Mouse (Mus musculus) limb, embryonic 14.5 days (tissue): Measurements from ENCODE around the gene C1qb. TPM values are rescaled to one million over a fixed set of nuclear protein-coding genes. Genes with fewer than 3 reads are reported as not detected.

Experiments used
- ATAC-seq: fragments of 200-750 bp; cut with Nextera tagmentation; 2 replicates; pipeline ENCODE4 v1.8.0; 2017; ENCODE audit warnings: low read depth, moderate number of reproducible peaks, moderate TSS enrichment; ENCODE audit not compliant: low FRiP score
- DNase-seq: peaks from one replicate; pipeline ENCODE4 v3.0.0-alpha.2; 2015; ENCODE audit warnings: low spot score
- H3K27ac ChIP-seq: fragments of 300-500 bp; sonication (generic); replicated peaks from 2 replicates; pipeline ENCODE4 v1.5.1; 2014; ENCODE audit warnings: low read depth, mild to moderate bottlenecking, low read length, moderate library complexity, mixed read lengths
- H3K27me3 ChIP-seq: fragments of 300-500 bp; sonication (generic); 2 replicates; pipeline ENCODE4 v1.6.1; 2014; ENCODE audit warnings: low read length, mixed read lengths; ENCODE audit not compliant: control insufficient read depth, insufficient read depth
- H3K36me3 ChIP-seq: fragments of 300-500 bp; sonication (generic); 2 replicates; pipeline ENCODE4 v1.6.1; 2014; ENCODE audit warnings: mild to moderate bottlenecking, low read length, moderate library complexity, mixed read lengths; ENCODE audit not compliant: control insufficient read depth, insufficient read depth
- H3K4me1 ChIP-seq: fragments of 300-500 bp; sonication (generic); 2 replicates; pipeline ENCODE4 v1.6.1; 2014; ENCODE audit warnings: antibody characterized with exemption, low read length, mixed read lengths; ENCODE audit not compliant: control insufficient read depth, insufficient read depth
- H3K4me2 ChIP-seq: fragments of 300-500 bp; sonication (generic); replicated peaks from 2 replicates; pipeline ENCODE4 v1.6.1; 2014; ENCODE audit warnings: low read depth, mild to moderate bottlenecking, low read length, moderate library complexity; ENCODE audit not compliant: severe bottlenecking
- H3K4me3 ChIP-seq: fragments of 300-500 bp; sonication (generic); replicated peaks from 2 replicates; pipeline ENCODE4 v1.5.1; 2014; ENCODE audit warnings: low read length
- H3K9ac ChIP-seq: fragments of 300-500 bp; sonication (generic); 2 replicates; pipeline ENCODE4 v1.6.1; 2014; ENCODE audit warnings: mild to moderate bottlenecking, low read depth, low read length, moderate library complexity; ENCODE audit not compliant: severe bottlenecking
- H3K9me3 ChIP-seq: fragments of 300-500 bp; sonication (generic); 2 replicates; pipeline ENCODE4 v1.6.1; 2016; ENCODE audit warnings: low read length; ENCODE audit not compliant: control insufficient read depth
- POLR2A ChIP-seq: fragments of 200-500 bp; IDR thresholded peaks from 2 replicates; pipeline ENCODE4 v1.8.0; 2012; ENCODE audit warnings: inconsistent platforms, mild to moderate bottlenecking, moderate library complexity, borderline replicate concordance; ENCODE audit not compliant: insufficient read depth, insufficient read length; ENCODE audit errors: extremely low read depth
- WGBS: fragments of 180-500 bp; shearing (Covaris S2); extraction: QIAGEN DNeasy Blood & Tissue Kit; methylation state at CpG from one replicate; pipeline ENCODE4 v1.1.7; 2014; 5-methylcytosine and 5-hydroxymethylcytosine counted together
- polyA plus RNA-seq, 2 experiments: library from polyadenylated mRNA; depleted of rRNA in 1 of 2; stranded (reverse) in 1 of 2; unstranded in 1 of 2; fragments of >200 nt; fragmentation: Nextera tagmentation in 1 of 2; extraction: Ambion mirVana in 1 of 2; gene quantifications; 2 replicates each; pipeline versions ENCODE4 v1.2.1 to v1.2.3; 2012 to 2014

The C1qb gene
- polyA plus RNA-seq, 2 experiments = 56.2 to 81.2 TPM

- Histone ChIP-seq H3K27ac (no peak overlapping the region), H3K4me1 (peaks cover 62% of the 10 kb centered on the region), H3K9ac (peak overlapping the region; percentile 80; the same call in 1 of the 2 replicates), H3K4me3 (peak overlapping the region; percentile 82), H3K4me2 (peak overlapping the region; percentile 92), H3K36me3 (no peaks in the 10 kb centered on the region), H3K9me3 (no peaks in the 10 kb centered on the region), H3K27me3 (peaks cover 3% of the 10 kb centered on the region; the same call in 1 of the 2 replicates)
- no peak for TF ChIP-seq POLR2A
- DNase-seq (no peak), ATAC-seq (no peak)
- WGBS = 21% methylated on average over 21 of the region's 21 CpGs
Observed at GRCm38 (mm10) chr4:136833619-136834351, 52.2 kb downstream of the C1qb start.

GRCm38 (mm10) chr4:136832559-136833232 lies 53.3 kb downstream of the C1qb start:
- no peak for TF ChIP-seq POLR2A
- WGBS = 39% methylated on average over 16 of the region's 16 CpGs

GRCm38 (mm10) chr4:136830272-136830823 lies 55.6 kb downstream of the C1qb start:
- DNase-seq = no peak
- no peak overlapping the region for H3K27ac ChIP-seq
- ATAC-seq = no peak
- no peaks in the 10 kb centered on the region for H3K27me3 ChIP-seq
- no peak overlapping the region for H3K4me2 ChIP-seq
- H3K9me3 ChIP-seq = no peaks in the 10 kb centered on the region
- 0 out of 2 replicates have a peak, but pooled peaks cover 2% of the 10 kb centered on the region for H3K36me3 ChIP-seq
- H3K9ac ChIP-seq = no peak overlapping the region
- H3K4me3 ChIP-seq = no peak overlapping the region
- H3K4me1 ChIP-seq = peaks cover 55% of the 10 kb centered on the region
- WGBS = 37% methylated on average over 9 of the region's 9 CpGs
- TF ChIP-seq POLR2A = no peak

More at GRCm38 (mm10) chr4:136832559-136833232, 53.3 kb downstream of the C1qb start:
- Histone ChIP-seq H3K4me1 (peaks cover 64% of the 10 kb centered on the region), H3K4me2 (peak overlapping the region; percentile 92), H3K36me3 (no peaks in the 10 kb centered on the region), H3K4me3 (no peak overlapping the region), H3K27ac (no peak overlapping the region), H3K27me3 (no peaks in the 10 kb centered on the region), H3K9ac (0 out of 2 replicates have a peak overlapping the region, but pooled peaks have one; percentile 5), H3K9me3 (no peaks in the 10 kb centered on the region)
- no peak for DNase-seq
- no peak for ATAC-seq

Other genes with a start within 250 kb of the C1qb start
- 45.2 and 70.7 TPM in 2 replicates for gene Ephb2, start 50.2 kb downstream of the C1qb start, polyA plus RNA-seq (2012; rRNA removed)
- 17.9 and 19.4 TPM in 2 replicates for gene Ephb2, start 50.2 kb downstream of the C1qb start, polyA plus RNA-seq (2014; fragmentation: Nextera tagmentation; extraction: Ambion mirVana)
- 36.7 and 44.6 TPM in 2 replicates for gene C1qc, start 6.9 kb upstream of the C1qb start, polyA plus RNA-seq (2012; rRNA removed)
- 40.5 and 43.2 TPM in 2 replicates for gene C1qc, start 6.9 kb upstream of the C1qb start, polyA plus RNA-seq (2014; fragmentation: Nextera tagmentation; extraction: Ambion mirVana)
- 27.9 and 34.9 TPM in 2 replicates for gene C1qa, start 12.6 kb upstream of the C1qb start, polyA plus RNA-seq (2012; rRNA removed)
- 40.1 and 46.2 TPM in 2 replicates for gene C1qa, start 12.6 kb upstream of the C1qb start, polyA plus RNA-seq (2014; fragmentation: Nextera tagmentation; extraction: Ambion mirVana)
- 6.0 and 7.1 TPM in 2 replicates for gene Epha8, start 70.6 kb upstream of the C1qb start, polyA plus RNA-seq (2012; rRNA removed)
- gene Epha8, start 70.6 kb upstream of the C1qb start, polyA plus RNA-seq (2014; fragmentation: Nextera tagmentation; extraction: Ambion mirVana) = 1.8 and 2.3 TPM in 2 replicates
- 7.5 and 12.0 TPM in 2 replicates for gene Zbtb40, start 162.6 kb upstream of the C1qb start, polyA plus RNA-seq (2012; rRNA removed)
- gene Zbtb40, start 162.6 kb upstream of the C1qb start, polyA plus RNA-seq (2014; fragmentation: Nextera tagmentation; extraction: Ambion mirVana) = 5.0 TPM in 2 replicates